Mouse (Mus musculus) forebrain, embryonic 14.5 days (tissue): Measurements from ENCODE around the gene Fam131c. TPM values are rescaled to one million over a fixed set of nuclear protein-coding genes. Genes with fewer than 3 reads are reported as not detected.
A peak's percentile ranks its signal among the peaks of the same experiment; 100 is the strongest.

Experiments used
- ATAC-seq: fragments of 200-750 bp; cut with Nextera tagmentation; 2 replicates; pipeline ENCODE4 v1.8.0; 2017; ENCODE audit warnings: mild to moderate bottlenecking, moderate library complexity
- DNase-seq: peaks from one replicate; pipeline ENCODE4 v3.0.0-alpha.2; 2015; ENCODE audit warnings: low spot score
- H3K27ac ChIP-seq: fragments of 300-500 bp; sonication (generic); 2 replicates; pipeline ENCODE4 v1.5.1; 2014; ENCODE audit warnings: low read depth, mild to moderate bottlenecking, control low read depth, low read length, moderate library complexity
- H3K27me3 ChIP-seq: fragments of 300-500 bp; sonication (generic); replicated peaks from 2 replicates; pipeline ENCODE4 v1.6.1; 2014; ENCODE audit warnings: low read length, control low read depth, mixed read lengths; ENCODE audit not compliant: control insufficient read depth, insufficient read depth
- H3K36me3 ChIP-seq: fragments of 300-500 bp; sonication (generic); 2 replicates; pipeline ENCODE4 v1.6.1; 2014; ENCODE audit warnings: low read length, control low read depth; ENCODE audit not compliant: control insufficient read depth, insufficient read depth
- H3K4me1 ChIP-seq: fragments of 300-500 bp; sonication (generic); 2 replicates; pipeline ENCODE4 v1.6.1; 2014; ENCODE audit warnings: antibody characterized with exemption, low read length, control low read depth; ENCODE audit not compliant: control insufficient read depth, insufficient read depth
- H3K4me2 ChIP-seq: fragments of 300-500 bp; sonication (generic); 2 replicates; pipeline ENCODE4 v1.6.1; 2014; ENCODE audit warnings: mild to moderate bottlenecking, control low read depth, low read length
- H3K4me3 ChIP-seq: fragments of 300-500 bp; sonication (generic); 2 replicates; pipeline ENCODE4 v1.5.1; 2014; ENCODE audit warnings: low read depth, low read length, control low read depth
- H3K9ac ChIP-seq: fragments of 300-500 bp; sonication (generic); 2 replicates; pipeline ENCODE4 v1.6.1; 2014; ENCODE audit warnings: mild to moderate bottlenecking, low read length, control low read depth, moderate library complexity
- H3K9me3 ChIP-seq: fragments of 300-500 bp; sonication (generic); replicated peaks from 2 replicates; pipeline ENCODE4 v1.6.1; 2016; ENCODE audit warnings: low read length, control low read depth, mixed read lengths; ENCODE audit not compliant: control insufficient read depth
- WGBS: fragments of 180-500 bp; shearing (Covaris S2); extraction: QIAGEN DNeasy Blood & Tissue Kit; methylation state at CpG from one replicate; pipeline ENCODE4 v1.1.7; 2014; 5-methylcytosine and 5-hydroxymethylcytosine counted together
- polyA plus RNA-seq: library from polyadenylated mRNA; unstranded; fragments of >200 nt; fragmentation: Nextera tagmentation; extraction: Ambion mirVana; gene quantifications from 2 replicates; pipeline ENCODE4 v1.2.1, GENCODE M21; 2014

The Fam131c gene
- 10.2 and 15.8 TPM in 2 replicates for polyA plus RNA-seq

GRCm38 (mm10) chr4:141367997-141368791 lies at the start of gene Fam131c:
Gene Fam131c (plus strand): TSS chr4:141368220.
- Histone ChIP-seq H3K4me2 (peak within 1 kb of the TSS; percentile 97), H3K27me3 (peaks cover 11% of the 10 kb centered on the region), H3K27ac (peak within 1 kb of the TSS; percentile 9; the same call in 1 of the 2 replicates), H3K36me3 (no peaks in the 10 kb centered on the region), H3K9me3 (no peaks in the 10 kb centered on the region), H3K4me1 (no peaks in the 10 kb centered on the region), H3K9ac (peak within 1 kb of the TSS; percentile 72), H3K4me3 (peak within 1 kb of the TSS; percentile 56)
- DNase-seq = peak; percentile 59
- WGBS = 1% methylated on average over 54 of the region's 71 CpGs
- peak; percentile 67 for ATAC-seq

DNA sequence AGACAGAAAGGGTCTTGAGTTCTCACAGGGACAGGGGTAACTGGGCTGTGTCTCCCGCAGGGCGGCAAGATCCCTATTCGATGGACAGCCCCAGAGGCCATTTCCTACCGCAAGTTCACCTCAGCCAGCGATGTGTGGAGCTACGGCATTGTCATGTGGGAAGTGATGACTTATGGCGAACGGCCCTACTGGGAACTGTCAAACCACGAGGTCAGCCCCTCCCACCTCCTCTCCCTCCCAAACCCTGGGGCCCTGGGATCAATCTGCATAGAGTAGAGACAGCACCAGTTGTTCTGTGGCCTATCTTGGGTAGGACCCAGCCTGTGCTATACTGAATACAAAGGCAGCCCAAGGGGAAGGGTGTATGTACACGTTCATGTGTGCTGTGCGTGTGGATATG lies 45.5 kb upstream of the Fam131c start:
- Histone ChIP-seq H3K4me2 (no peak overlapping the region), H3K9ac (no peak overlapping the region), H3K27me3 (no peaks in the 10 kb centered on the region), H3K4me3 (no peak overlapping the region), H3K4me1 (no peaks in the 10 kb centered on the region), H3K36me3 (no peaks in the 10 kb centered on the region), H3K9me3 (no peaks in the 10 kb centered on the region), H3K27ac (no peak overlapping the region)
- DNase-seq (no peak), ATAC-seq (no peak)
- WGBS = 91% methylated on average over 11 of the region's 11 CpGs

- Histone ChIP-seq H3K4me2 (no peak overlapping the region), H3K27ac (no peak overlapping the region), H3K4me1 (no peaks in the 10 kb centered on the region), H3K9ac (no peak overlapping the region), H3K27me3 (no peaks in the 10 kb centered on the region), H3K4me3 (no peak overlapping the region), H3K9me3 (no peaks in the 10 kb centered on the region), H3K36me3 (no peaks in the 10 kb centered on the region)
- 92% methylated on average over 6 of the region's 6 CpGs for WGBS
- no peak for DNase-seq
- ATAC-seq = no peak
Measured at GRCm38 (mm10) chr4:141324771-141325191, 43.2 kb upstream of the Fam131c start.

DNA sequence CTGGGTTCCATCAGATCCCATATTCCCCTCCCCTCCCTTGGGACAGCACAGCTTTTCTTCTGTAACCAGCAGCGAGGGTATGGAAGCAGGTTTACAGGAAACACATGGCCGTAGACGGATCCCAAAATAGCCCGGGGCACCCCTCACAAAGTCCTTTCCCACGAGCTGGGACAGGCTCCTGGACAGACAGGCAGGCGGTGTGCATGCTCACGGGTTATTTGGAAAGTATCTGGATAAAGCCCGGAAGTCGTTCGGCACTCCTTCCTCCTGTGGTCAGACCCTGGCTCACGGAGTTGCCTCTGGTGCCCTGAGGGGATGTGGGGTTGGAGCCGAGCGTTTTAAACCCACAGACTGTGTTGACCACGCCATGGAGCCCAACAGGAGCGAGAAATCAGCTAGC lies 42.4 kb upstream of the Fam131c start:
- Histone ChIP-seq H3K4me2 (no peak overlapping the region), H3K9me3 (no peaks in the 10 kb centered on the region), H3K27me3 (no peaks in the 10 kb centered on the region), H3K36me3 (no peaks in the 10 kb centered on the region), H3K9ac (no peak overlapping the region), H3K27ac (no peak overlapping the region), H3K4me3 (no peak overlapping the region), H3K4me1 (no peaks in the 10 kb centered on the region)
- 74% methylated on average over 15 of the region's 15 CpGs for WGBS
- ATAC-seq (no peak), DNase-seq (no peak)

DNA sequence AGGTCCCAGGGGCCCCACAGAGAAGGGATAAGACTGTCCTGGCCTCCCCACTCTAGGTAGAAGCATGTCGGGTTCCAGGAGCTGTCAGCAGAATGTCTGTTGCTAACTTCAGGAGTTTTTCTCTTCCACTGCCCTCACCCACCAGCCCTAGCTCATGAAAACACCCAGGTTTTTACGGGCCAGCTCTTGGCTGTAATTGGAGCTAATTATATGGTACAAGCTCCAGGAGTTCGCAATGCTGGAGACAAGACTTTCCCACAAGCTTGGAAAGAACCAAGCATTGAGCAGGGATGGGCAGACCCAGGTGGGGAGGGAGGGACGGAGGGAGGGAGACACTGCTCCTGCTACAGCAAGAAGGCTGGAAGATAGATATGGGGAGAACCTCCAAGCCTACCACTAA lies 40.9 kb upstream of the Fam131c start:
- no peak for ATAC-seq
- Histone ChIP-seq H3K4me2 (no peak overlapping the region), H3K9me3 (no peaks in the 10 kb centered on the region), H3K36me3 (no peaks in the 10 kb centered on the region), H3K4me3 (no peak overlapping the region), H3K27ac (no peak overlapping the region), H3K4me1 (no peaks in the 10 kb centered on the region), H3K27me3 (no peaks in the 10 kb centered on the region), H3K9ac (no peak overlapping the region)
- DNase-seq = no peak
- WGBS = 65% methylated on average over 4 of the region's 4 CpGs

GRCm38 (mm10) chr4:141328742-141329141 lies 39.3 kb upstream of the Fam131c start:
- no peaks in the 10 kb centered on the region for H3K9me3 ChIP-seq
- no peaks in the 10 kb centered on the region for H3K4me1 ChIP-seq
- H3K9ac ChIP-seq = no peak overlapping the region
- no peaks in the 10 kb centered on the region for H3K36me3 ChIP-seq
- 92% methylated on average over 9 of the region's 9 CpGs for WGBS
- ATAC-seq = no peak
- no peak for DNase-seq
- no peak overlapping the region for H3K4me2 ChIP-seq
- H3K4me3 ChIP-seq = no peak overlapping the region
- H3K27me3 ChIP-seq = no peaks in the 10 kb centered on the region
- H3K27ac ChIP-seq = no peak overlapping the region

DNA sequence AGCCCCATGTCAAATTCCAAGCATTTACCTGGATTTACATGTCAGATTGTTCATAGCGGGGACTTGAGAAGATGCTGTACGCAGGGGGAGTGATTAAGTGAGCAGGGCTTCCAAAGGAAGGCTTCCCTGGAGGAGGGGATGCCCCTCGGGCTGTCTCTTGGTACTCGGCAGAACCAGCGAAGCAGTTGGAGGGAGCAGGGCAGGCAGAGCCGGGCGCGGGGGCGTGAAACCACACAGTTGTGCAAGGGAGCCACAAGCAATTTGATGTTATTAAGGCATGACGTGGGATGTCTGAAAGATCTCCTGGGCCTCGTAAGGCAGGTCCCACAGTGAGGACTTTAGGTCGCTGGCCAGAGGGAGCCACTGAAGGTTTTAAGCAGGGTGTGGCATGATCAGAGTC lies 38.1 kb upstream of the Fam131c start:
- Histone ChIP-seq H3K27ac (no peak overlapping the region), H3K4me1 (no peaks in the 10 kb centered on the region), H3K4me2 (no peak overlapping the region), H3K9me3 (no peaks in the 10 kb centered on the region), H3K36me3 (no peaks in the 10 kb centered on the region), H3K9ac (no peak overlapping the region), H3K4me3 (no peak overlapping the region), H3K27me3 (no peaks in the 10 kb centered on the region)
- DNase-seq (no peak), ATAC-seq (no peak)
- 79% methylated on average over 12 of the region's 12 CpGs for WGBS

GRCm38 (mm10) chr4:141331446-141331845 lies 36.6 kb upstream of the Fam131c start:
- WGBS = 96% methylated on average over 2 of the region's 2 CpGs
- Histone ChIP-seq H3K27ac (no peak overlapping the region), H3K4me1 (peaks cover 3% of the 10 kb centered on the region; the same call in 1 of the 2 replicates), H3K4me3 (no peak overlapping the region), H3K9ac (no peak overlapping the region), H3K4me2 (no peak overlapping the region), H3K9me3 (no peaks in the 10 kb centered on the region), H3K36me3 (no peaks in the 10 kb centered on the region), H3K27me3 (no peaks in the 10 kb centered on the region)
- DNase-seq (no peak), ATAC-seq (no peak)

- no peak overlapping the region for H3K27ac ChIP-seq
- ATAC-seq = no peak
Measured at GRCm38 (mm10) chr4:141332258-141332657, 35.8 kb upstream of the Fam131c start.

More at GRCm38 (mm10) chr4:141332258-141332657, 35.8 kb upstream of the Fam131c start:
- no peak overlapping the region for H3K9ac ChIP-seq
- H3K4me1 ChIP-seq = peaks cover 3% of the 10 kb centered on the region; the same call in 1 of the 2 replicates
- no peaks in the 10 kb centered on the region for H3K9me3 ChIP-seq
- H3K27me3 ChIP-seq = no peaks in the 10 kb centered on the region
- no peak overlapping the region for H3K4me2 ChIP-seq
- WGBS = 86% methylated on average over 7 of the region's 7 CpGs
- H3K36me3 ChIP-seq = no peaks in the 10 kb centered on the region
- DNase-seq = no peak
- H3K4me3 ChIP-seq = no peak overlapping the region
